Mouse (Mus musculus) heart, embryonic 12.5 days (tissue): ENCODE data around the gene Zmym2. TPM values are rescaled to one million over a fixed set of nuclear protein-coding genes. Genes with fewer than 3 reads are reported as not detected.
A peak's percentile ranks its signal among the peaks of the same experiment; 100 is the strongest.
"Not testable (repeated sequence)": the region's sequence is repeated elsewhere in the genome, so short reads cannot be mapped to it uniquely, and the experiment has no call there.

Experiments used
- ATAC-seq: fragments of 200-750 bp; cut with Nextera tagmentation; 2 replicates; pipeline ENCODE4 v1.8.0; 2017; ENCODE audit warnings: moderate TSS enrichment, moderate library complexity; ENCODE audit not compliant: insufficient number of reproducible peaks, low FRiP score
- H3K27ac ChIP-seq: fragments of 300-500 bp; sonication (generic); 2 replicates; pipeline ENCODE4 v1.5.1; 2016; ENCODE audit warnings: mild to moderate bottlenecking, moderate library complexity; ENCODE audit not compliant: poor library complexity, severe bottlenecking
- H3K27me3 ChIP-seq: fragments of 300-500 bp; sonication (generic); replicated peaks from 2 replicates; pipeline ENCODE4 v1.6.1; 2016; ENCODE audit warnings: mild to moderate bottlenecking, moderate library complexity
- H3K36me3 ChIP-seq: fragments of 300-500 bp; sonication (generic); 2 replicates; pipeline ENCODE4 v1.6.1; 2016; ENCODE audit warnings: mild to moderate bottlenecking, moderate library complexity
- H3K4me1 ChIP-seq: fragments of 300-500 bp; sonication (generic); replicated peaks from 2 replicates; pipeline ENCODE4 v1.6.1; 2016; ENCODE audit warnings: mild to moderate bottlenecking
- H3K4me2 ChIP-seq: fragments of 300-500 bp; sonication (generic); 2 replicates; pipeline ENCODE4 v1.6.1; 2016; ENCODE audit warnings: mild to moderate bottlenecking, moderate library complexity
- H3K4me3 ChIP-seq: fragments of 300-500 bp; sonication (generic); 2 replicates; pipeline ENCODE4 v1.5.1; 2016; ENCODE audit warnings: mild to moderate bottlenecking
- H3K9ac ChIP-seq: fragments of 300-500 bp; sonication (generic); 2 replicates; pipeline ENCODE4 v1.6.1; 2016; ENCODE audit warnings: mild to moderate bottlenecking, moderate library complexity
- H3K9me3 ChIP-seq: fragments of 300-500 bp; sonication (generic); replicated peaks from 2 replicates; pipeline ENCODE4 v1.6.1; 2016; ENCODE audit warnings: mild to moderate bottlenecking, moderate library complexity
- WGBS: fragments of 180-500 bp; shearing (Covaris S2); methylation state at CpG from one replicate; pipeline ENCODE4 v1.1.7; 2016; 5-methylcytosine and 5-hydroxymethylcytosine counted together
- polyA plus RNA-seq: library from polyadenylated mRNA; unstranded; fragments of >200 nt; fragmentation: Nextera tagmentation; extraction: Ambion mirVana; gene quantifications from 2 replicates; pipeline ENCODE4 v1.2.1, GENCODE M21; 2016

Zmym2 gene
- polyA plus RNA-seq, 1 experiment from 2014 or later: 46.2 TPM

DNA sequence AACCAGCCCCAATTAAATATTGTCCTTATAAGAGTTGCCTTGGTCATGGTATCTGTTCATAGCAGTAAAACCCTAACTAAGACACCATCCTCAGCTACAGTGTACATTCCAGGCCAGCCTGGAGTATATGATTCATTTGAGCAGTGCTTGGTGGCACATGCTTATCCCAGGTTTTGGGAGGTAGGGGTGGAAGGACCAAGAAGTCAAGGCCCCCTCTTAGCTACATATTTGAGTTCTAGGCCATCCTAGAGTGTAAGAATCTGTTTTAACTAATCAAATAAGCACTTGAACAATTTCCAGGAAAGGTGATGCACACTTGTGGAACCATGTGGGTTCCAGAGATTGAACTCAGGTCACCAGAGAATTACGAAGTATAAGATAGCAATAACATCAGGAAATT, 3.0 kb upstream of the Zmym2 start:
- no peak overlapping the region for H3K4me2 ChIP-seq
- ATAC-seq: no peak
- H3K36me3 ChIP-seq: no peaks in the 10 kb centered on the region
- no peaks in the 10 kb centered on the region for H3K27me3 ChIP-seq
- peaks cover 5% of the 10 kb centered on the region for H3K9me3 ChIP-seq
- 91% methylated on average over 1 of the region's 1 CpGs for WGBS
- no peak overlapping the region for H3K9ac ChIP-seq
- no peak overlapping the region for H3K4me3 ChIP-seq
- H3K4me1 ChIP-seq: peaks cover 7% of the 10 kb centered on the region
- H3K27ac ChIP-seq: no peak overlapping the region

- H3K9me3 ChIP-seq: peaks cover 5% of the 10 kb centered on the region
- H3K4me2 ChIP-seq: peak overlapping the region; percentile 70
- no peaks in the 10 kb centered on the region for H3K27me3 ChIP-seq
- peak overlapping the region; percentile 57 for H3K9ac ChIP-seq
- WGBS: 2% methylated on average over 36 of the region's 36 CpGs
- H3K4me1 ChIP-seq: peaks cover 19% of the 10 kb centered on the region
- peak overlapping the region; percentile 71 for H3K27ac ChIP-seq
- peak overlapping the region; percentile 52 for H3K4me3 ChIP-seq
- peaks cover 18% of the 10 kb centered on the region for H3K36me3 ChIP-seq
- 0 out of 2 replicates have a peak, but pooled peaks have one; percentile 16 for ATAC-seq
Observed at GRCm38 (mm10) chr14:56885308-56885771, 1.1 kb upstream of the Zmym2 start.

DNA sequence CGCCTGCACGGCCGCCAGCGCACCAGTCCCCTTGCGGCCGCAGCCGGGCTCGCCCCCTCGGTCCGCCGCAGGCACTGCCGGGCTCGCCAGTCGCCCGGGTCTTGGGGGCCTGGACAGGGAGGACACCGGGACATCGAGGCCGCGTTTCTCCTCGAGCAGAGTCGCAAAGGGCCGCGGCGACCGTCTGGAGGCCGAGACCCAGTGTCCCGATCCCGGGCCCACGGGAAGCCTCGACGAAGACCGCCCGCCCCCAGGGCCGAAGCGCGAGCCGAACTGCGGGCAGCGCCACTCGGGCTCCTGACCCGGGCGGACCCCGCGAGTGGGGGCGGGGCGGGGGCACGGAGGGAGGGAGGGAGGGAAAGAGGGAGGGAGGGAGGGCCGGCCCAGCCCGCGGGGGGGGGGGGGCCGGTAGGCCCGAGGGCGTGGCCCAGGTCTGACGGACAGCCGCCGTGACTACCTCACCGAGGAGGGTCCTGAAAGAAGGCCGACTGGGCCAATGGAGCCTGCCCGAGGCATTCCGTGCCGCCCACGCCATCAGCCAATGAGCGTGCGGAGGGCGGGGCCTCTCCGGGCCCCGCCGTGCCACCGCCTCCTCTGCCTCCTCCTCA, 363 bp upstream of the Zmym2 start:
- Histone ChIP-seq H3K4me1 (peaks cover 19% of the 10 kb centered on the region), H3K27ac (peak overlapping the region; percentile 78), H3K4me2 (peak overlapping the region; percentile 70), H3K4me3 (peak overlapping the region; percentile 52), H3K36me3 (peaks cover 20% of the 10 kb centered on the region), H3K9ac (peak overlapping the region; percentile 65)
- not testable (repeated sequence) for H3K9me3 ChIP-seq, H3K27me3 ChIP-seq
- 0% methylated on average over 28 of the region's 69 CpGs for WGBS
- peak; percentile 98 for ATAC-seq

DNA sequence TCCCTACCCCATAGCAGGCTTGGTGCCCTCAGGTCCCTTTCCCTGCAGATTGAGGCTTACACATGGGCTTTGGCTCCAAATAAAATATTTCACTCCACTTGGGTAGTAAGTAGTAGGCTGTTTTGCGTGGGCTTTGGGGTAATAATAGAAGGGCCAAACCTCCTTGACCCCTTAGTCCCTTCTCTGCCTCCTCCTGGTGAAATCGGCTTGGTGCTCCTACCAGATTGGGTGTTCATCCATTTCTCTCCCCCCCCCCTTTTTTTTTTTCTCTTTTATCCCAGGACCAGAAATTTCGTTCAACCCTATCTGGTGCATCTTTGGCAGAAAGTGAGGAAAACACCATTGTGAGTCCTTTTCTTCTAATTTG, 1.0 kb downstream of the Zmym2 start:
- WGBS: 0% methylated on average over 3 of the region's 3 CpGs
- H3K4me1 ChIP-seq: peaks cover 19% of the 10 kb centered on the region
- no peak for ATAC-seq
- peak overlapping the region; percentile 98 for H3K9ac ChIP-seq
- H3K4me2 ChIP-seq: peak overlapping the region; percentile 85
- peaks cover 24% of the 10 kb centered on the region for H3K36me3 ChIP-seq
- H3K27me3 ChIP-seq: no peaks in the 10 kb centered on the region
- peaks cover 5% of the 10 kb centered on the region for H3K9me3 ChIP-seq
- peak overlapping the region; percentile 99 for H3K27ac ChIP-seq
- peak overlapping the region; percentile 99 for H3K4me3 ChIP-seq

DNA sequence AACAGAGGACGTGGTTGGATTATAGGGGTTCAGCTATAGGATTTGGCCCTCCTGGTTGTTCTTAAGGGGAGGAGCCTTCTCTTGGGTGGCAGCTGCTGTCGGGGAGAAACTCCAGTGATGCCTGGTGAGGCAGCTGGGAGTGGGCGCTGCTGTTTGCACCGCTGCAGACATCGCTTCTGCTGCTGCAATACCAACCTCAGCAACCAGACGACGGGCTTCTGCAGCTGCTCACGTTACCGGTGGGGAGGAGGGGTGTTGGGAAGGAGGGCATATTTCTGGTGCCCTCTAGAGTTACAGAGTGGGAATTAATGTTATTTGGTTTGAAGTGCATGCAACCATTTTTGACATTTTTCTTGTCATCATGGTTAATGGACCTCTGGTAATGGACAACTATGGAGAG, 1.4 kb downstream of the Zmym2 start:
- peaks cover 5% of the 10 kb centered on the region for H3K9me3 ChIP-seq
- 1% methylated on average over 9 of the region's 9 CpGs for WGBS
- peak overlapping the region; percentile 98 for H3K9ac ChIP-seq
- H3K4me2 ChIP-seq: peak overlapping the region; percentile 85
- H3K4me1 ChIP-seq: peaks cover 19% of the 10 kb centered on the region
- no peaks in the 10 kb centered on the region for H3K27me3 ChIP-seq
- no peak for ATAC-seq
- H3K27ac ChIP-seq: peak overlapping the region; percentile 99
- H3K36me3 ChIP-seq: peaks cover 26% of the 10 kb centered on the region
- H3K4me3 ChIP-seq: peak overlapping the region; percentile 99

DNA sequence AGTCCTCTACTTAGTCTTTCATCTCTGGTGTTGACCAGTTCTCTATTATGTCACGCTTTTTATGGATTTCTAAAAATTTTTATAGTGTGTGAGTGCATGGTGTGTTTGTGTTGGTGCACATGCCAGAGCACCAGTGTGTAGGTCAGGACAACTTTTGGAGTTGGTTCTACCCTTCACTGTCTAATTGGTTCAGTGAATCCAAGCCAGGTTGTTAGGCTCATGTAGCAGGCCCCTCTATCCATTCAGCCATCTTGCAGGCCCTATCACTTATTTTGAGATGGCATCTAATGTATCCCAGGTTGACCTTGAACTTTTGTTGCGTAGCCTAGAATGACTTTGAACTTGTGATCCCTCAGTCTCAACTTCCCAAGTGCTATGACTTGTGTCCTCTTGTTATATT, 2.0 kb downstream of the Zmym2 start:
- peaks cover 19% of the 10 kb centered on the region for H3K4me1 ChIP-seq
- no peak overlapping the region for H3K27ac ChIP-seq
- peak overlapping the region; percentile 85 for H3K4me2 ChIP-seq
- no peaks in the 10 kb centered on the region for H3K27me3 ChIP-seq
- no peak overlapping the region for H3K9ac ChIP-seq
- ATAC-seq: no peak
- WGBS: 65% methylated on average over 2 of the region's 2 CpGs
- peak overlapping the region; percentile 99 for H3K4me3 ChIP-seq
- peaks cover 1% of the 10 kb centered on the region for H3K9me3 ChIP-seq
- H3K36me3 ChIP-seq: peaks cover 31% of the 10 kb centered on the region

DNA sequence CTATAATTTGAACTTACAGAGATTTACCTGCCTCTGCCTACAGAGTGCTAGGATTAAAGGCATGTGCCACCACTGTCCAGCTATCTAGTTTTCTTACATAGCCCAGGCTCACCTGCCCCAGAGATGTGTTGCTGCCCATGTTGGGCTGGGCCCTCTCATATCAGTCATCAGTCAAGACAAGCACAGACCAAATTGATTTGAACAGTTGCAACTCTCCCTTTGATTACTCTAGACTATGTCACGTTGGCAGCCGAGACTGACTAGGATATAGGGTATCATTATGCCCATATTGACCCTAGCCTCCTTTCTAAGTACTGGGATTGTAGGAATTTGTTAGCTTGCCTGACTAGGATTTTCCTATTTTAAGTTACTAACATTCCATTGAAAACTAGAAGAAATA, 8.0 kb downstream of the Zmym2 start:
- ATAC-seq: no peak
- Histone ChIP-seq H3K9me3 (no peaks in the 10 kb centered on the region), H3K27ac (no peak overlapping the region), H3K9ac (no peak overlapping the region), H3K36me3 (peaks cover 36% of the 10 kb centered on the region), H3K27me3 (no peaks in the 10 kb centered on the region), H3K4me2 (no peak overlapping the region), H3K4me1 (peaks cover 4% of the 10 kb centered on the region; the same call in 1 of the 2 replicates), H3K4me3 (no peak overlapping the region)
- WGBS: 86% methylated on average over 2 of the region's 2 CpGs

GRCm38 (mm10) chr14:56896521-56896920, 10.1 kb downstream of the Zmym2 start:
- H3K27me3 ChIP-seq: no peaks in the 10 kb centered on the region
- H3K36me3 ChIP-seq: peaks cover 26% of the 10 kb centered on the region
- H3K4me1 ChIP-seq: 0 out of 2 replicates have a peak, but pooled peaks cover 2% of the 10 kb centered on the region
- ATAC-seq: no peak
- WGBS: 97% methylated on average over 1 of the region's 1 CpGs
- no peak overlapping the region for H3K4me2 ChIP-seq
- no peak overlapping the region for H3K27ac ChIP-seq
- H3K9me3 ChIP-seq: no peaks in the 10 kb centered on the region
- H3K9ac ChIP-seq: no peak overlapping the region
- H3K4me3 ChIP-seq: no peak overlapping the region

DNA sequence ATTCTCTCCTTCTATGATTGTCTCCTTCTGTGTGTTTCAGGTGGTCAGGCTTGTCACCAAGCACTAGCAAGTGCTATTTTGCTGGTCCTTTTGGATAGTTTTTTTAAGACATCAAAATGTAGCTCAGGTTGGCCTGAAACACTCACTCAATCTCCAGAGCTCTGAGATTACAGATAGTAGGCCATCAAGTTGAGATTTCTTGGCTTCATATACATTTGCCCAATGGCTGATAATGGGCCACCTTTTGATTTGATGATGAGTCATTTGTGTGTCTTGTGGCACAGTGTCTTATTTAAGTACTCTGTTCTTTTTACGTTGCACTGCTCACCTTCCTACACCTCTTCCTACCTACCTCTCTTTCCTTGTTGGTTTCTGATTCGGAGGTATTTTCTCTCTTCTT, 11.0 kb downstream of the Zmym2 start:
- 92% methylated on average over 2 of the region's 2 CpGs for WGBS
- Histone ChIP-seq H3K9ac (no peak overlapping the region), H3K36me3 (peaks cover 26% of the 10 kb centered on the region)

GRCm38 (mm10) chr14:56899656-56900055, 13.2 kb downstream of the Zmym2 start:
- Histone ChIP-seq H3K36me3 (peaks cover 29% of the 10 kb centered on the region), H3K9me3 (no peaks in the 10 kb centered on the region), H3K27me3 (no peaks in the 10 kb centered on the region), H3K4me1 (no peaks in the 10 kb centered on the region), H3K4me3 (no peak overlapping the region), H3K9ac (no peak overlapping the region), H3K4me2 (no peak overlapping the region), H3K27ac (no peak overlapping the region)
- ATAC-seq: no peak

More for the DNA sequence above, 11.0 kb downstream of the Zmym2 start:
- Histone ChIP-seq H3K9me3 (no peaks in the 10 kb centered on the region), H3K4me2 (no peak overlapping the region), H3K4me1 (0 out of 2 replicates have a peak, but pooled peaks cover 2% of the 10 kb centered on the region), H3K27me3 (no peaks in the 10 kb centered on the region), H3K4me3 (no peak overlapping the region), H3K27ac (no peak overlapping the region)
- ATAC-seq: no peak

- Histone ChIP-seq H3K27me3 (no peaks in the 10 kb centered on the region), H3K9me3 (no peaks in the 10 kb centered on the region), H3K9ac (no peak overlapping the region), H3K27ac (no peak overlapping the region), H3K4me2 (no peak overlapping the region), H3K4me3 (no peak overlapping the region), H3K4me1 (no peaks in the 10 kb centered on the region), H3K36me3 (peaks cover 39% of the 10 kb centered on the region)
- no peak for ATAC-seq
- 88% methylated on average over 6 of the region's 6 CpGs for WGBS
Observed at GRCm38 (mm10) chr14:56903039-56903438, 16.6 kb downstream of the Zmym2 start.

GRCm38 (mm10) chr14:56905696-56906095, 19.2 kb downstream of the Zmym2 start:
- ATAC-seq: no peak
- H3K36me3 ChIP-seq: peaks cover 38% of the 10 kb centered on the region
- 92% methylated on average over 1 of the region's 1 CpGs for WGBS

More at GRCm38 (mm10) chr14:56905696-56906095, 19.2 kb downstream of the Zmym2 start:
- H3K4me2 ChIP-seq: no peak overlapping the region
- H3K27ac ChIP-seq: no peak overlapping the region
- no peaks in the 10 kb centered on the region for H3K4me1 ChIP-seq
- H3K9me3 ChIP-seq: no peaks in the 10 kb centered on the region
- H3K27me3 ChIP-seq: no peaks in the 10 kb centered on the region
- no peak overlapping the region for H3K9ac ChIP-seq
- H3K4me3 ChIP-seq: no peak overlapping the region
